Mouse (Mus musculus) intestine, embryonic 16.5 days (tissue): ENCODE measurements around the gene Tfdp2. TPM values are rescaled to one million over a fixed set of nuclear protein-coding genes. Genes with fewer than 3 reads are reported as not detected.

Experiments
- ATAC-seq: fragments of 200-750 bp; cut with Nextera tagmentation; 2 replicates; pipeline ENCODE4 v1.8.0; 2017; ENCODE audit warnings: moderate TSS enrichment, moderate library complexity
- H3K27ac ChIP-seq: fragments of 300-500 bp; sonication (generic); 2 replicates; pipeline ENCODE4 v1.5.1; 2014; ENCODE audit warnings: mild to moderate bottlenecking, low read length
- H3K27me3 ChIP-seq: fragments of 300-500 bp; sonication (generic); replicated peaks from 2 replicates; pipeline ENCODE4 v1.6.1; 2014; ENCODE audit warnings: low read length, control low read depth, mixed read lengths; ENCODE audit not compliant: control insufficient read depth, insufficient read depth
- H3K36me3 ChIP-seq: fragments of 300-500 bp; sonication (generic); 2 replicates; pipeline ENCODE4 v1.6.1; 2014; ENCODE audit warnings: low read length, control low read depth; ENCODE audit not compliant: control insufficient read depth, insufficient read depth
- H3K4me1 ChIP-seq: fragments of 300-500 bp; sonication (generic); 2 replicates; pipeline ENCODE4 v1.6.1; 2014; ENCODE audit warnings: low read length, control low read depth, mixed read lengths; ENCODE audit not compliant: control insufficient read depth, insufficient read depth
- H3K4me2 ChIP-seq: fragments of 300-500 bp; sonication (generic); 2 replicates; pipeline ENCODE4 v1.6.1; 2014; ENCODE audit warnings: low read depth, low read length, control low read depth
- H3K4me3 ChIP-seq: fragments of 300-500 bp; sonication (generic); 2 replicates; pipeline ENCODE4 v1.5.1; 2014; ENCODE audit warnings: mild to moderate bottlenecking, low read length
- H3K9ac ChIP-seq: fragments of 300-500 bp; sonication (generic); 2 replicates; pipeline ENCODE4 v1.6.1; 2014; ENCODE audit warnings: low read depth, low read length
- H3K9me3 ChIP-seq: fragments of 300-500 bp; sonication (generic); 2 replicates; pipeline ENCODE4 v1.6.1; 2016; ENCODE audit warnings: low read length, control low read depth; ENCODE audit not compliant: control insufficient read depth
- WGBS: fragments of 180-500 bp; shearing (Covaris S2); extraction: QIAGEN DNeasy Blood & Tissue Kit; methylation state at CpG from one replicate; pipeline ENCODE4 v1.1.7; 2014; 5-methylcytosine and 5-hydroxymethylcytosine counted together
- polyA plus RNA-seq: library from polyadenylated mRNA; unstranded; fragments of >200 nt; fragmentation: Nextera tagmentation; extraction: Ambion mirVana; gene quantifications from 2 replicates; pipeline ENCODE4 v1.2.1, GENCODE M21; 2015

Gene Tfdp2
- polyA plus RNA-seq, 1 experiment from 2014 or later, result 28.2 TPM

- Histone ChIP-seq H3K9ac (no peak overlapping the region), H3K27ac (no peak overlapping the region), H3K4me3 (no peak overlapping the region), H3K4me2 (no peak overlapping the region), H3K36me3 (no peaks in the 10 kb centered on the region), H3K4me1 (no peaks in the 10 kb centered on the region), H3K27me3 (no peaks in the 10 kb centered on the region), H3K9me3 (0 out of 2 replicates have a peak, but pooled peaks cover 4% of the 10 kb centered on the region)
- no peak for ATAC-seq
- WGBS, result 60% methylated on average over 5 of the region's 5 CpGs
Measured at GRCm38 (mm10) chr9:96369654-96370384, 173.7 kb downstream of the Tfdp2 start.

GRCm38 (mm10) chr9:96371075-96371474, 175.0 kb downstream of the Tfdp2 start:
- H3K9ac ChIP-seq, result no peak overlapping the region
- no peak overlapping the region for H3K27ac ChIP-seq
- H3K9me3 ChIP-seq, result 0 out of 2 replicates have a peak, but pooled peaks cover 4% of the 10 kb centered on the region
- no peaks in the 10 kb centered on the region for H3K36me3 ChIP-seq
- H3K4me3 ChIP-seq, result no peak overlapping the region
- WGBS, result 67% methylated on average over 5 of the region's 5 CpGs
- no peaks in the 10 kb centered on the region for H3K27me3 ChIP-seq
- H3K4me2 ChIP-seq, result no peak overlapping the region
- ATAC-seq, result no peak
- H3K4me1 ChIP-seq, result no peaks in the 10 kb centered on the region

Other genes starting within 250 kb of the Tfdp2 start
- 10.1 and 11.3 TPM in 2 replicates for gene Xrn1, start 241.5 kb upstream of the Tfdp2 start, polyA plus RNA-seq
- 3.2 TPM in 2 replicates for gene Gk5, start 76.9 kb upstream of the Tfdp2 start, polyA plus RNA-seq
- 121 and 129 TPM in 2 replicates for gene Atp1b3, start 168.2 kb downstream of the Tfdp2 start, polyA plus RNA-seq